Mouse (Mus musculus) spleen, postnatal 36 days (tissue): ENCODE measurements around the gene Gtpbp10.

Experiments
- DNase-seq, 2 experiments: peaks; one replicate each; pipeline ENCODE4 v3.0.0; 2022; ENCODE audit warnings: low spot score in 2 of 2, mixed read lengths in 1 of 2

Gene Gtpbp10

DNA sequence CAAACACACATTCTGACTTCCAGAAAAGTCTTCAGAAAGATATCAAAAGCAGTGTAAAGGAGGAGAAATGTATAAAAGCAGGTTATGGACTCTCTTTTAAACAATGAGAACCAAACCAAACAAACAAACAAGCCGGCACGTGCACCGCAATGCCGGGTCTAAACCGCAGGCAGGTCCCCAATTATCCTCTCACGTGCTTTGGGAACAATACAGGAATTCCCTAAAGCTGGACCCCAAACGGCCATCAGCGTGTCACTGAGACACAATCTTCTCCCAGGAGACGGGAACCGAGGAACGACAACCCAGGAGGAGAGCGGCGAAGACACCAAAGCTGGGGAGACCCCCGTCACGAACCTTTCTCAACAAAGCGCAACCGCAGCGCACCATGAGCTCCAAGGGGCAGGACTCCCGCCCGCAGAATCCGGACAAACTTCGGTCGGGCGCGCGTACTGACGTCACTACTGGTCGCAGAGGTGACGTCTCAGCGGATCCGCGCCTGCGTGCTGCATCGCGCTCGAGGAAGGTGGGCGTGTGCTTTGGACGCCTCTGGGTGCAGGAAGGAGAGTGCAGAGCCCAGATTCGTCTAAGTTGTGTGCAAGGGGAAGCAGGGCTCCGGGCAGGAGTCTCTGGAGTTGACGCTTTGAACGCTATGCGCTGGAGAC lies at the start of gene Gtpbp10:
Gene Gtpbp10, minus strand, starts transcription at position 460 of the 662 bp plus-strand sequence.
- peak; percentile 81 to 85 for DNase-seq

DNA sequence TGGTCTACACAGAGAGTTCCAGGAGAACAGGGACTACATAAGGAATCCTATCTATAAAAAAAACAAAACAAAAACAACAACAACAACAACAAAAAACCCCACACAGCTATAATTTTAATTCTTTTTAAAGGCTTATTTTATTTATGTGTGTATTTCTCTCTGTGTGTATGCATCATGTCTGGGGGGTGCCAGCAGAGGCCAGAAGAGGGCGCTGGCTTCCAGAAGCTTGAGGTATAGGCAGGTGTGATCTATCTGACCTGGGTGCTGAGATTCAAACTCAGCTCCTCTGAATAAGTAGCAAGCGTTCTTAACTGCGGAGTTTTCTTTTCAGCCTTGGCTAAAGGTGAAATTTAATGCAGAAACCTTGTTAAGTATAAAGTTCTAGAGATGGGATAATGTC lies 28.3 kb upstream of the Gtpbp10 start:
- DNase-seq, result no peak

DNA sequence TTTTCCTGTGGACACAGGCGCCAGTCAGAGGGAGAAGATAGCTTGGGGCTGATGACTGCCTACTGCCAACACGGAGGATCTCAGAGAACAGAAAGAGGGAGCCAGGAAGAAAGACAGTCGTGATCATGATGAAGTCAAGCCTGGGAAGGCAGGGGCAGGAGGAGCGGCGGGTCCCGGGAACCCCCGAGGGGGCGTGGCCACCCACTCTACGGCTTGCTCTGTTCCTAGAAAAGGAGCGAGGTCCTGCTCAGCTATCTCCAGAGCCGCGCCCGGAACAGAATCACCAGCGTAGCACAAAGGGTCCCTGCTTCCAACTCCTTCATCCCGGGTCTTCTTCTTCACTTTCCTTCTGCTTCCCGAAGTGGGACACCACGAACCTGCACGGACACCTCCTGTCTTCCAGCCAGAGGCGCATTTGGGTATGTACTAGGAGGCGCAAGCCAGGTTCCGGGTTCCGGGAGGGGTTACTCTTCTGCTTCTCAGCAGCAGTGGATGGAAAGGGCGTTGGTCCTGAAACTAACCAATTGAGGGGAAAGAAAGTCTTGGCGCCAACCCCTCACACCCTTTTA lies 14.5 kb upstream of the Gtpbp10 start, which contains the start of gene Gm8773:
Gene Gm8773, plus strand, starts transcription at position 51 of the 569 bp plus-strand sequence.
- no peak for DNase-seq

DNA sequence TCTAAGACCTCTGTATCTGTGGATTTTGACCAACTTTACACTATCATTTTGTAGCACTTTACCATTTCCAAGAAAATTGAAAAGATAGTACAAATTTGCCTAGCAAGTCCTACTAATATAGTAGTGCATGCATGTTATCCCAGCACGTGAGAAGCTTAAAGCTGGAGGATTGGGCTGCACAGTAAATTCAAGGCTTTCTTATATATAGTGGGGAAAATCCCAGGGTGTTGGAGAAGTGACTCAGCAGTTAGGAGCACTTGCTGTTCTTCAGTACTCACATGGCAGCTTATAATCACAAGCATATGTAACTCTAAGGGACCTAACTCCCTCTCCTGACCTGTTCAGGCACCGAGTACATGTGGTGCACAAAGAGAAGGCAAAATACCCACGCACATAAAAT lies 3.1 kb upstream of the Gtpbp10 start:
- no peak for DNase-seq

DNA sequence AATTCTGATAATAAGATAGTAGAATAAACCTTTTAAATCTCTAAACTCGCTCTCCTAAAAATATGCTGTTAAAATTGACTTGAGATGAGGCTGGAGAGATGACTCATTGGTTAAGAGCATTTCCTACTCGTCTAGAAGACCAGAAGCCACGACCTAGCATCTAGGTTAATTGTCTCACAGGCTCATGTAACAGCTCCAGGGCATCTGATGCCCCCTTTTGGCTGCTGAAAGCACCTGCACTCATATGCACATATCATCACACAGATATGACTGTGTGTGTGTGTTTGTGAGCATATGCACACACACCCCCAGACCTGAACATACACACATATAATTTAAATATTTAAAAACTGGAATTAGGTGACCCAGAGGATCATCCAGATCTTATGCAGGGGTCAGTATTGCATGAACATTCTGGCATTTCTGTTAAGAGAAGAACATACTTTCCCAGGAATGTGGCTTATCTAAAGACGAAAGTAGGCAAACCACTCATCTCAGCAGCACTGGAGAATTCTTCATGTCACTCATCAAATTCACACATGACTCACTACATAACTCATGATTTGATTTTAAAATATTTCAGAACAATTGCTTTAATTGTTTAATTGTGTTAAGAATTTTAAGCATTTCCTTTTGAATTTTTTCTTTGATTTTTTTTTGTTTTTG lies 1.8 kb upstream of the Gtpbp10 start:
- no peak for DNase-seq

DNA sequence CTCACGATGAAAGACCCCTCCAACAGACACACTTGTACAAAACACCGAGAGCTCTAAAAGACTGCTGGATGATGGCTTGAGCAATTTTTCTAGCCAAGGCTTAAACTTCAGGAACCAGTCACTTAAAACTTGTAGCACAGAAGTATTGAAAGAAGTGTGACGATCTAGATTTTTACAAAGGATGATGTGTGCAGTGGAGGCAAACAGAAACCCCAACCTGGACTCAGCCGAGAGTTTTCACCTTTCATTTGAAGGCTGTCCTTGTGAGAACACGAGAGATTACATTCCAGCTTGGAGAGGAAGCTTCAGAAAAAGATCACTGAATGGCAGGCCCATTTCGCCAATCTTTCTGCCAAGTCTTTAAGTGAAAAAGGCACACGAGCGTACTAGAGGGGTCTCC lies 460 bp upstream of the Gtpbp10 start:
- no peak for DNase-seq

DNA sequence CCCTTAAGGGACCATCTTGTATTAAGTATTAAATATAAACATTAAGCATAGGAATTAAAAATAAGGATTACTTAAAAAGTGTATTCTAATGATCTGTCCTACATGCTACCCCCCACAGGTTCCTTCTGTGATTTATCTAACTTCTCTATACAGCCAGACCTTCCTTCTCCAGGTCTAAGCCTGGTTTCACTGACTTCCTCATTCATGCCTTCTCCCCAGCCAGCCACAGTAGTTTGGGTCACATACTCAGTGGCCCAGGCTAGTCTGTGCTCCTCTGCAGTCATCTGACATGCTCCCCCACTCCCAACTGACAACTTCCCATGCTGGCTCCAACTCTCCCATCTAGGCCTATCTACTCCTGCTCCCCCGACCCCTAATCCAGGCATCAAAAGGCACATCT lies 8.2 kb downstream of the Gtpbp10 start:
- DNase-seq, result no peak

DNA sequence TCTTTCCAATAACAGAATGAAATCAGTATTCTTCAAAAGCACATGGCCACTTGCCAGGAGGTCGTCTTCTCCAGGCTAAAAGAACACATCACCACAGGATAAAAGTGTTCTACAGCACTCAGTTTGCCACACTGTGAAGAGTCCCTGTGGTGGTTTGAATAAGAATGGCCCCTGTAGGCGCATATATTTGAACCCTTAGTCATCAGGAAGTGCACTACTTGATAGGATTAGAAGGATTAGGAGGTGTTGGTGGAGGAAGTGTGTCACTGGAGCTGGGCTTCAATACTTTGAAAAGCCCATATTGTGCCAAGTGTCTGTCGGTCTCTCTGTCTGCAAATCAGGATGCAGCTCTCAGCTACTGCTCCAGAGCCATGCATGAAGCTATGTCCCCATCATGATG lies 19.0 kb downstream of the Gtpbp10 start:
- no peak for DNase-seq

DNA sequence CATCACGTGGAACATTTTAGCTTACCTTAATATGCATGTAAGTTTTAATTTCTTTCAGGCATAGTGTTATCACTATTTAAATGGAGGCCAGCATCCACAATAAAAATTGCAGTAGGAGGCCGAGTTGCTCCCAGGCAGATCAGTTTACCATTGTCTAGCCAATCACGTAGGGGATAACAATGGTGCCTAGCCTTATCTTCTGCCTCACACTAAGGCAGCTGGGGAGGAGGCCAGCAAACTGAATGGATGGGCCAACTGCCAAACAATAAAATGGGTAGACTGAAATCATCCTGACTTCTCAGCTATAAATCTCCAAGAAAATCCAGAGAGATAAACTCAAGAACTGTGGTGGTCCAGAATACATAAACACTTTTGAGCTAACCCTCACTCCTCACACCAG lies 19.6 kb downstream of the Gtpbp10 start:
- DNase-seq, result no peak

DNA sequence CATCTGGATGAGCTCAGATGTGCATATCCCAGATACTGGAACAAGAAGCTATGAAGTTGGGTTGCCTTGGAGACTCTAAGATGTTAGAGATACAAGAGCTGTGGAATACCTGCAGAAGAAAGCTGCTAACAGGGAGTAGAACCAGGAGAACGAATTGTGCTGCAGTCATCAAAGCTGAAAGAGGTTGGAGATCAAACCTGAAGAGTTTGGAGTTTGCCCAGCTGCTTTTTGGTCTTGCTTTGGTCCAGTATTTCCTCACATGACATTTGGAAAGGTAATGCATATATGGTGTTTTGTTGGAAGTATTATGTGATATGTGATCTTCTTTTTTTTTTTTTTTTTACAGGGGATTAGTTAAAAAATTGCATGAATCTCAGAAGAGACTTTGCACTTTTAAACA lies 23.2 kb downstream of the Gtpbp10 start:
- no peak for DNase-seq

DNA sequence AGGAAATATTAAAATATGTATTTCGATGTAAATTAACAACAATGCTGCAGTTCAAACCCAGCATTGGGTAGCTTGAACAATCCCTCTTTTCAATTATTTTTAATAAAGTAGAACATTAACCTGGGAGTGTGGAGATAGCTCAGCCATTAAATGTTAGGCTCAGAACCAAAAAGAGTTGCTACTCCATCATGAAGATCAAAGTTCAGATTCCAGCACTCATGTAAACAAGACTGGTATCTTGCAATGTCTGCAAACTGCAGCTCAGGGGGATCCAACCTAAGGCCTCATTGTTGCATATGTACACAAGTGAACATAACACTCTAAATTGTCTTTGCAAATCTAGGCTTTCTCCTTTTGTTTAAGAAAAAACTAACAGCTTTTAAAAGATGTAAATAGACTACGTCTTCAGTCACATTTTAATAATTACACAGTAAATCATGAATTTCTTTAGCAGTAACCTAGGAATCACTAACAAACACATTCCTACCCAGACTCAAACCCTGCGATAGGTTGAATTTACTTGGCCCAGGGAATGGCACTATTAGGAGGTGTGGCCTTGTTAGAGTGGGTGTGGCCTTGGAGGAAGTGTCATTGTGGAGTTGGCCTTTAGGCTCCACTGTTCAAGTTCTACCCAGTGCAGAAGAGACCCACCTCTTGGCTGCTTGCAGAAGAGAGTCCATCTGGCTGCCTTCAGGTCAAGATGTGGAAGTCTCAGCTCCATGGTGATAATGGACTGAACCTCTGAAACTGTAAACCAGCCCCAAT lies 25.5 kb downstream of the Gtpbp10 start:
- no peak for DNase-seq

DNA sequence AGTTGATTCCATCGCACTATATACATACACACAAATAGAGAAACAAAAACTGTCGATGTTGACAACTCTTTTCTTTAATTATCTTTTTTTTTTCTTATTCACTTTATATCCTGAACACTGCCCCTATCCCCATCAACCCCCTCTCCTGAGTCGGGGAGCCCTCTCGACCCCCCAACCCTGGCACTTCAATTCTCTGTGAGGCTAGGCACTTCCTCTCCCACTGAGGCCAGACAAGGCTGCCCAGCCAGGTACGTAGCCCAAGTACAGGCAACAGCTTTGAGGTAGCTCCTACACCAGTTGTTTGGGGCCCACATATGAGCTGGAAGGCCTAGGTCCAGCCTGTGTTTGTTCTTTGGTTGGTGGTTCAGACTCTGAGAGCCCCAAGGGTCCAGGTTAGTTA lies 43.9 kb downstream of the Gtpbp10 start:
- DNase-seq, result no peak

DNA sequence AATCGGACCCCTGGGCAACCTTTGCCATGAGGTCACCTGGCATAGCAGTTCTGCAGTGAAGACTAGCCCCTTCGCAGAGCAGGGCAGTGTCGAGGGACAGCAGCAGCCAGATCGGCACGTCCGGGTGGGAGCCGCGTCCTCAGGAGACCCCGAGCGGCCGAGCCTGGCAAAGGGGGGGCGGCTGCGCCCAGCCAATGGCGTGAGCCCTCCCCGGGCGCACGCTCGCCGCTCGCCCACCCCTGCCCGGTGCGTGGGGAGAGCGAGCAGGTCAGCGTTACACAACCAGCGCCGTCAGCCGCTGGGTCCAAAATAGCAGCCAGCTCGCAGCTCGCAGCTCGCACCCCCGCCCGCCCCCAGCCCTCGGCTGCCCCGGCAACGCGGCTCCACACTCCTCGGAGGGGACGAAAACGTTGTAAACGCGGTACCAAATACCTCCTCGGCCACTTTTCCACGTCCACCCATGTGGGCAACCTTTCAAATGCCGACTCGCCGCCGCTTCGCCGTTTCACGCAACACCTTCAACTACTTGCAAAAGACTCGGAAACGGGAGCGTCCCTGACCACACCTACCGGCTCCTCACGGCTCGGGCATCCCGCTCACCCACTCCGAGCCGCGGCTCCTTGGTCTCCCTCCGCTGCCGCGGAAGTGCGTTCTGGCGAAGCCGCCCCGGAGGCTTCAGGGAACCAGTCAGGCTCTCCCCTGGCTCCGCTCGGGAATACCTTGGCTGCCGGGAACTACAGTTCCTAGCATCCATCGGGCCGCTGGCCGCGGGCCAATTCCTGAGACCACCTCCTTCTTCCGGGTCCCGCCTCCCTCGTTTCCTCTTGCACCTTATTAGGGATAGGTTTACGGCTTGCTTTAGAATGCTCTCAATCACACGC lies 44.9 kb downstream of the Gtpbp10 start, which contains the start of gene Cldn12:
Gene Cldn12, minus strand, starts transcription at position 763 of the 881 bp plus-strand sequence.
- peak; percentile 49 to 67 for DNase-seq

DNA sequence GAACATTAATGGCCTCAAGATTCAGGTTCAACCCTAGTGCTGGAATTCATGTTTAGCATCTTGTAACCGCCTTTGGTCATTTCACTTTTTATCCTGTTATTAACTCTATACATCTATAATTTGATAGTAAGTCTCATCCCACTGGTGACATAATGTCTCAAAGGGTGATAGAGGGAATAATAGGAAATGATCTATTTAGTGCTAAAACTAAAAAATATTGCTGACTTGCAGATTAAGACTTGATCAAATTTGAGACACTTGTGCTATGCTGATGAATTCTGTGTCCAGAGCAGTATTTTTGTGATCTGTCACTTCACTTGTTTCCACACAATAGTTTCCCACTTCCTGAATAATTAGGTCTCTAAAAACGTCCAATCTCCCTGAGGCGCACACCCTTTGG lies 47.9 kb downstream of the Gtpbp10 start:
- DNase-seq, result no peak

DNA sequence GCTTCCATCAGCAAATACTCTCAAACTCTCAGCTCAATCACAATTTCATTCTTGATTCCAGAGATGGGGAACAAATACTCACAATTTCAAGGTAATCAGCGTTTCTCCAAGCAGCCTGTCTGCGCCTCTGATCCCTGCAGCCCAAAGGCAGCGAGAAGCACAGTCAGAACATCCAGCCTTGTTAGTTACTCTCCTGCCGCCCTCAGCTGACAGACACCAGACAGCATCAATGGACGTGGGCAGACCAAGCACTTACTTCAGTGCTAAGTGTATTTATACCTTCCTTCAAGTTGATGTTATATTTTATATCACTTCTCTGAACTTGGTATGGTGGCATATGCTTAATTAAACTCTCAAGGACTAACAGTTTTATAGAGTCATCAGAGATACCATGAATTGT lies 48.3 kb downstream of the Gtpbp10 start:
- DNase-seq, result no peak

DNA sequence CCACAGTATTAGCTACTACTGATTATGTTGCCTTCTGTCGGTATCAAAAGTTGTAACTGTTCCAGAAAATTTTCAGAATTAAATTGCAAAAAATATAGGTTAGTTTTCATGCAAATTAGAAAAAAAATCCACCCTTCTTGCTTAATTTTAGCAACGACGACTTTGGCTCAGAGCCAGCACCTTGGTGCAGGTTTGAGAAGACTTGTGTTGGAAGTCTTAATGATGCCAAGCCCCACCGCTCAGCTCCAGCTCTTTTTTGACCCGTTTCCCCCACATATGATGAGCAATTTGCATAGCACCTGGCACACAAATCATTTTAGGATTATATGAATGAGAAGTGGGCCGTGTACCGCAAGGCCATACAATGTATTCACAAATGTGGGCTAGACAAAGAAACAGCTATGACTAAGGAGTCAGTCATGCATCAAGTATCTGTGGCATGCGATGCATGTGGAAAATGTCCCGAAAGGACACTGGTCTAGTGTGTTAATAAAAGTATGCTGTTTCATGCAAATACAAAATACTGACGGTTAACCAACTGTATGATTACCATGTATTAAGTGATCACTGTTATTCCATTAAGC lies 48.9 kb downstream of the Gtpbp10 start:
- DNase-seq, result no peak

DNA sequence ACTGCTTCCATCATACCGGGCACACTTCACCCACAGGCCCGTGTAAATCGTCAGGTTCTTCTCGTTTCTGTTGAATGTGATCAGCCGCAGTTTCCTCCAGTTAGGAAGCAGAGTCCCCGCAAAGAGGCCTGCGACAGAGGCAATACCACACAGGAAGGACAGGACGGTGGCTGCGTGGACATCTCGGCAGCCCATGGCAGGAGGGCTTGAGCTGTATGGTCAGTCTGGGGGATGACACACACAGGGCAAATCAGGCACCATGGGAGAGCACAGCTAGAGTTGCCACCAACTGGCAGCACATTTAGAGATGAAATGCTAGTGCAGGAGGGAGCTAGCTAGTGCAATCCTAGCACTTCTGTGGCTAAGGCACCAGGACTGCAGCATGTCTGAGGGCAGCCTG lies 51.1 kb downstream of the Gtpbp10 start:
- DNase-seq, result no peak

DNA sequence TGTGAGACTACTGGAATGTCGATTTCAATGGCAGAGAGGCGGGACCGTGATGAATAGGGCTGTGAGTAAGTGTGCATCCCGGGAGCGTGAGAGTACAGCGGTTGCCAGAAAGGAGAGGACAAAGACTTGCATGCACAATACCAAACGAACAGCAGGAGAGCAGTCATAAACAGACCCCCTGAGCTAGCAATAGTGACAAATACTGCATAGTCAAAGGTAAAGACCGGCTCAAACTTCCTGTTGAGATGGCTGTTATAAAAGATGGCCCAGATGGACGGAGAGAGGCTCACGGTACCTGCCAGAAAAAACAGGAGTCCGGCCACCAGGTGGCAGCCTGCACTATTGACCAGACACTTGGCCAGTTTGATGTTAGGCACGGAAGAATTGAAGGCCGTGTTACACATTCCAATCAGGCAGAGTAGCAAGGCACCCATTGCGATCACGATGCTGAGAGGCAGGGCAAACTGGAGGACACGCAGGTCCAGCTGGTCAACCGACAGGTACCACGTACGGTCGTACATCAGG lies 51.6 kb downstream of the Gtpbp10 start:
- no peak for DNase-seq

DNA sequence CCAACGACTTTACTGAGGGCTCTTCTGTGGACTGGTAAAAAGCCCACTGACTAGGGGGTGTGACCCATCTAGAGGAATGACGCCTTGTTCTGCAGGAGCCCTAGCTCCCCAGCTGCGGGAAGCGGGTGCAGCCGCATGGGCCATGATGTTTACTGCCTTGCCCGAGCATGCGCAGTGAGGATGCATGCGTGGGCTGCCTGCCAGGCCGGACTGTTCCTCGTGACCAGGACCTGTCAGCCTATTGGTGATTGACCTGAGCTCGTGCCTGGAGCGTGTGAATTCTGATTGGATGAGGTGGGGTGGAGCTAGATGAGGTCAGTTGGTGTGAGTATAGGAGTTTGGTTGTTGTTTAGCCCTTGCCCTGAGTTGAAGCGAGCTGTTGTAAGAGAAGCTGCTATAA lies 54.9 kb downstream of the Gtpbp10 start:
- no peak for DNase-seq

DNA sequence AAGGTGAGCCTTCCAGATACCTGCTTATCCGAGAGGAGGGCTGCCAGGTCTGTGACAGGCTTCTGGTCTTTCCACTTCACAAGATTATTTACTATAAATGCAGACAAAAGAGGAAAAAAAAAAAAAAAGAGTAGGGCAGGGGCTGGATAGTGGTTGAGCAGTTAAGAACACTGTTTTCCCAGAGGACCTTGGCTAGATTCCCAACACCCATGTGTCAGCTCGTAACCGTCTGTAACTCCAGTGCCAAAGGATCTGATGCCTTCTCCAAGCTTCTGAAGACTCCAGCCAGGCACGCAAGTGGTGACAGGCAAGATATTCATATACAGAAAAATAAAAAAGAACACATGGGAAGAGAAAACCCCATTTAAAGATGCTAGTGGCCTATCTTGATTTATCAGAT lies 56.0 kb downstream of the Gtpbp10 start:
- no peak for DNase-seq

DNA sequence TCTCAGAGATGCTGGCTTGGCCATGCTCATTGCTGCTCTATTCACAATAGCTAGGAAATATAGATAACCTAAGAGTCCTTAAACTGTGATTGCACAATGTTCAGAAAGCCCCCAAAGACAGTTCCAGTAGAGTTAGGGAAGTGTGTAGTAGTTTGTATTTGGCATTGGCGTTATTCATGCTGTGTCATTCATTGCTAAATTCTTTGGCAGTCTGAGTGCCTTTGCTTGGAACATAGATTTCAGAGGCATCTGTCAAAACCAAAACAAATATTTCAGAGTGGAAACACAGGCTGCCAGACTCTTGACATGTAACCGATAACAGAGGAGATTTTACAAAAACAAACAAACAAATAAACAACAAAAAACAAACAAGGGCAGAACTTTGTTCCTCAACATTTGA lies 57.8 kb downstream of the Gtpbp10 start:
- no peak for DNase-seq
